Mouse (Mus musculus) liver, adult 2 months (tissue): Measurements from ENCODE around the gene Tfcp2l1.

Source experiments
- CTCF ChIP-seq: fragments of 200-500 bp; IDR thresholded peaks from 2 replicates; pipeline ENCODE4 v1.5.1; 2011; ENCODE audit warnings: low read depth, low read length, control low read depth
- POLR2A ChIP-seq: fragments of 200-500 bp; IDR thresholded peaks from 2 replicates; pipeline ENCODE4 v1.6.1; 2011; ENCODE audit warnings: low read length, control low read depth; ENCODE audit not compliant: insufficient read depth; ENCODE audit errors: extremely low read depth

- TF ChIP-seq CTCF: no peak
- no peak for TF ChIP-seq POLR2A
These were observed 92.0 kb downstream of the Tfcp2l1 start for GRCm38 (mm10) chr1:118719699-118720098.
